Mouse (Mus musculus): ENCODE results near the gene Ddx6.
"Not testable (repeated sequence)": the region's sequence is repeated elsewhere in the genome, so short reads cannot be mapped to it uniquely, and the experiment has no call there.

DNA sequence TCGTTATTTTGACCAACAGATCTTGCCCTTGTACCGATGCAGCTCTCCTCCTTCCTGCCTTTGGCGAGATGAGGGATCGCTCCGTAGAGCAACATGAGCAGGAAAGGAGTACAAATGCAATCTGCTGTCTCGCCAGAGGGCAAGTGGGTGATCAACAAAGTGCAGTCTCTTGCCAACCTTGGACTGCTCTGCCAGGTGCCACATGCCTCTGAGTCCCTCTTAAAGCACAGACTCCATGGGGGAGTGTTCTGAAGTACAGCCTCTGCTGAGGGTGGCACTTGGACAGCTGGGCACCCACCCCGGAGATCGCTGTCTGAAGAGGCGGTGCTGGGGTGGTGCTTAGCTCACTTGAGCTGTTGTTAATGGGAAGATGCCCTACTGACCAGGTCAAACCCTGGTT is 34.0 kb downstream of the Ddx6 start:
- TF ChIP-seq CTCF (IDR thresholded peaks at IDR 0.05; ENCODE audit: control insufficient read depth, insufficient read depth, insufficient read length); CEBPB (IDR thresholded peaks at IDR 0.05; ENCODE audit: low read depth): not testable (repeated sequence)

Measured in C2C12 (cell line).